Mouse (Mus musculus): ENCODE results near the gene Soat1.

DNA sequence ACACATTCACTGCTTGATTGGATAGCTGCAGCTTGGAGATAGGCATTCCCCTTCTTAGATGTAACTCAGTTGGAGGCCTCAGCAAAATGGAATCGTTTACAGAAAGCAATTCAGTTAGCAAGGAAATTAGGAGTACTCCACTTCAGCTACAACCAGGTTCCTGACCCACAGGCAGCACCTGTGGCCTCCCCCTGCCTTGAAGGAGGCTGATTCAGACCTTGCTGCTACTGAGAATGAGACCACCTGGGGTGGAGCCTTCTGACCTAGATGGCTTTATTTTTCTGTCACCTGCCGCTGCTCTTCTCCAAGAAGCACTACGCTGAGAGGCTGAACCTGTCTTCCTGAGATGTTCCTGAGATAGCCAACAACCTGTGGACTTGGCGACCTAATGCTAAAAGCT lies 65.6 kb downstream of the Soat1 start:
- no peak for TF ChIP-seq CTCF (IDR thresholded peaks at IDR 0.05; ENCODE audit: low read depth)
- TF ChIP-seq EP300 (IDR thresholded peaks at IDR 0.05; ENCODE audit: low read depth) = no peak

All from liver, postnatal 0 days (tissue).